Mouse (Mus musculus) liver, adult (tissue): ENCODE measurements around the gene Pnlip.

Experiments
- GATA4 ChIP-seq: IDR thresholded peaks from 2 replicates; pipeline ENCODE4 v1.6.1; 2014; ENCODE audit warnings: mild to moderate bottlenecking, low read length; ENCODE audit not compliant: insufficient replicate concordance

Pnlip gene

GRCm38 (mm10) chr19:58652198-58652597 lies at the start of gene Pnlip:
TSS of gene Pnlip (plus strand) at chr19:58652498.
- no peak for TF ChIP-seq GATA4

GRCm38 (mm10) chr19:58609716-58610115 lies 42.6 kb upstream of the Pnlip start:
- no peak for TF ChIP-seq GATA4

GRCm38 (mm10) chr19:58612745-58613144 lies 39.6 kb upstream of the Pnlip start:
- TF ChIP-seq GATA4: no peak

GRCm38 (mm10) chr19:58616606-58617005 lies 35.7 kb upstream of the Pnlip start:
- no peak for TF ChIP-seq GATA4

- TF ChIP-seq GATA4: no peak
Measured at GRCm38 (mm10) chr19:58620661-58621060, 31.6 kb upstream of the Pnlip start.

- no peak for TF ChIP-seq GATA4
Measured at GRCm38 (mm10) chr19:58621646-58622045, 30.7 kb upstream of the Pnlip start.

- TF ChIP-seq GATA4: no peak
Measured at GRCm38 (mm10) chr19:58624799-58625198, 27.5 kb upstream of the Pnlip start.

- TF ChIP-seq GATA4: no peak
Measured at GRCm38 (mm10) chr19:58625254-58625947, 26.9 kb upstream of the Pnlip start.

GRCm38 (mm10) chr19:58627406-58628337 lies 24.6 kb upstream of the Pnlip start:
- no peak for TF ChIP-seq GATA4

- TF ChIP-seq GATA4: no peak
Measured at GRCm38 (mm10) chr19:58629351-58629773, 22.9 kb upstream of the Pnlip start.

GRCm38 (mm10) chr19:58650036-58650435 lies 2.3 kb upstream of the Pnlip start:
- TF ChIP-seq GATA4: no peak

- no peak for TF ChIP-seq GATA4
Measured at GRCm38 (mm10) chr19:58662098-58662497, 9.8 kb downstream of the Pnlip start.

- no peak for TF ChIP-seq GATA4
Measured at GRCm38 (mm10) chr19:58663317-58663716, 11.0 kb downstream of the Pnlip start.

GRCm38 (mm10) chr19:58664901-58665300 lies 12.6 kb downstream of the Pnlip start:
- no peak for TF ChIP-seq GATA4

- TF ChIP-seq GATA4: no peak
Measured at GRCm38 (mm10) chr19:58674644-58675043, 22.3 kb downstream of the Pnlip start.

GRCm38 (mm10) chr19:58677117-58677516 lies 24.8 kb downstream of the Pnlip start:
- no peak for TF ChIP-seq GATA4
